Mouse (Mus musculus): ENCODE results near the gene Edn2. TPM values are rescaled to one million over a fixed set of nuclear protein-coding genes. Genes with fewer than 3 reads are reported as not detected.

Gene Edn2
- polyA plus RNA-seq, 1 experiment = 32.1 TPM

DNA sequence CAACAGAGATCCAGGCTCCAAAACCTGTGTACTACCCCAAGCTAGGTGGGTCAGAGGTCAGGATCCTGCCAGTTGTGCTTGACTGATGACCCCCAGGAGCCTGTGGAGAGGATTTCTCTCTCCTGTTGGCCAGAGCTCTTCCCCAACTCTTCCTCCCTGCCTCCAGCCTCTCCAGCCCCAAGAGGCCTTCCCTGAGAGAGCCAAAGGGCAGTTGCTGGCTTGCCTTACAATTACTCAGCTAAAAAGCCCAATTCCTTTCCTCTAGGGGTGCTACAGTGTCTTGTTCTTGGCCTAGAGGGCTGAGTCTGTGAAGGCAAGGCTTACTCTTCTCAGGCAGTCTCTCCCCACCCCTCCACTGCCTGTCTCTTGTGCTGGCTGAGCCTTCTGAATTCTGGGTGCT, 34.0 kb downstream of the Edn2 start:
- no peak for DNase-seq (ENCODE audit: low read depth, low spot score)

DNA sequence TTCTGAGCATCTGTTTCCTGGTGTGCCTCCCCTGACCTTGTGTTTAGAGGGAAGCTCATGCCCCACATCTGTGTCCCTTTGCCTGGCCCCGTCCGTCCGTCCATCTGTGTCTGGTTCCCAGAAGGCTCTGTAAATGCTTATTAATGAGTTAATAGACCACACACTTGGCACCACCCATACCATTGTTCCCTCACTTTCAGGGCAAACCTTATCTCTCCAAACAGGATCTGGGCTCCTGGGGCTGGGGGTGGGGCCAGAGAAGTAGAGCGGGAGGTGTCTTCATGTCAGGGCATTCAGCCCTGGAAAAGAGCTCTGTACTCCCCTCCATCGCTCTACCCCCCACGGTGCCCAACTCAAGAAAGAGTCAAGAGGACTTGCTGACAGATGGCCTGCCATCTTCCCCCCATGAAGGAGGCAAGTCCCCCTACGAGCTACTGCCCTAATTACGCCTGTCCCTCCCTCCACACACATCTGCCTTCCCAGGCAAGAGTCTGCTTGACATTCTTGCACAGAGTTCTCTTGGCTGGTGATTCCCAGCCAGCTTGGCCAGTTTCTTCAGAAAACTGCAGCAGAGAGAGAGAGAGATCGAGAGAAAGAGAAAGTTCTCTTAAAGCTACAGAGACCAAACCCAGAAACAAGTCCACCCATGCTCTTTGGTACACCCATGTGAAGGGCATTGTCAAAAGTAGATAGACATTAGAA, 38.3 kb downstream of the Edn2 start:
- WGBS = 77% methylated on average over 9 of the region's 9 CpGs
- no peak for DNase-seq (ENCODE audit: low read depth, low spot score)

GRCm38 (mm10) chr4:120200551-120201266, 39.7 kb downstream of the Edn2 start:
- WGBS = 89% methylated on average over 7 of the region's 7 CpGs
- DNase-seq (ENCODE audit: low read depth, low spot score) = no peak

DNA sequence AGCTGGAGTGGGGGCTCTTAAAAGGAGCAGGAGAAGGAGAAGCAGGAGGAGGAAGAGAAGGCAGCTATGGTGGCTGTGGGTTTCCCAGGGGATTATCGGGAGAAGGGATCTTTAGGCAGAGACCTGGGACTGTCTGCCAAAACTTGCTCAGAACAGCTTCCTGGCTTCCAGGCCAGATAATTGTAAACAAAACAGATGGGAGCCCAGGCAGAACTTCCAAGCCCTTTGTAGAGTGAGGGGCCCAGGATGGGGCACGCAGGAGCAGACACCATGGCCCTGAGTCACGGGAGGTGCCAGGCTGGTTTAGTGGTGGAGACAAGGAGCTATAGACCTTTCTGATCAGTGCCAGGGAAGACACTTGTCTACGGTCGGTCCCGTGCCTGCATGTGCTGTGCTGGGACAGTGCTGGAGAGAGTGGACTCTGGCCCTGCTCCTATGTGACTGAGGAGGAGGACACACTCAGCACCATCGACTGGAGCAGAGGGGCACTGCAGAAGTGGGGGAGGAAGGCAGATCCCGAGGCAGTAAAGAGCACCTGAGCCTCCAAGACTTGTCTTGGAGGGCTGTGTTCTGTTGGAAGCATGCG, 43.4 kb downstream of the Edn2 start:
- 47% methylated on average over 9 of the region's 9 CpGs for WGBS
- DNase-seq (ENCODE audit: low read depth, low spot score) = no peak

GRCm38 (mm10) chr4:120206471-120206891, 45.5 kb downstream of the Edn2 start:
- no peak for DNase-seq (ENCODE audit: low read depth, low spot score)
- 69% methylated on average over 6 of the region's 6 CpGs for WGBS

DNA sequence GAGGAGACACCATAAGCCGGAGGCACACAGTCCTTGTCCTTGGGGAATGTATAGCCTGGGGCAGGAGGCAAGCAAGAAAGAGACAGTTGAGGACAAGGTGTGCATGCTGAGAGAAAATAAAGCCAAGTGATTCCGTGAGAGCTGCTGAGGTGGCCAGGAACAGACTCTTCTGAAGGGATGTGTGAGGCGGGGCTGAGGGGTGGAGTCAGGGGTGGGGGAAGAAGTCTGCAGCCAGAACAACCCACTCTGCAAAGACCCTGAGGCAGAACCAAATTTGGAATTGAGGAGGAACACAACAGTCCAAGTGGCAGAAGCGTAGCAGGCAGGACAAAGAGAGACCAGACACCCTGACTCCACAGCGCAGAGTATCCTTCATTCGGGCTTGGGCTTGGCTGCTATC, 51.1 kb downstream of the Edn2 start:
- no peak for DNase-seq (ENCODE audit: low read depth, low spot score)
- 72% methylated on average over 6 of the region's 6 CpGs for WGBS

DNA sequence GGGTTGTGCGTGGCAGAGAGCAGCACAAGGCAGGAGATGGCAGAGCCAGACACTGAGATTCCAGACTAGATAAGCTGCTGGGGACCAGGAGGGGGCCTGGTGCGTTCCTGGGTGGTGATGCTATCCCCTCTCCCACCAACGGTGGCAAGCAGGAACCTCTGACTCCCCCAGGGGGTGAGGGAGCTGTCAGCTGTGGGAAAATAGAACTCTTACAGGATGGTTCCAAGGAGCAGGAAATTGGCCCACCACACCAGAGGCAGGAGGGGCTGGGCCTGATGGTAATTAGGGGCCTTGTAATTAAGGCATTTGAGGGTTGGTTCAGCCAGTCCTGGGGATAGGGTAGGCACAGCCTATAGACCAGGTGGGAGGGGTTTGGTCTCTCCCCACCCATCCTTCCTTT, 51.8 kb downstream of the Edn2 start:
- 73% methylated on average over 3 of the region's 3 CpGs for WGBS
- no peak for DNase-seq (ENCODE audit: low read depth, low spot score)

GRCm38 (mm10) chr4:120215915-120216591, 55.0 kb downstream of the Edn2 start:
- WGBS = 59% methylated on average over 10 of the region's 10 CpGs
- DNase-seq (ENCODE audit: low read depth, low spot score) = no peak

GRCm38 (mm10) chr4:120216883-120217282, 55.9 kb downstream of the Edn2 start:
- DNase-seq (ENCODE audit: low read depth, low spot score) = no peak

Other genes with a start within 250 kb of the Edn2 start
- not detected in 2 replicates for gene AL607142.1, start 96.2 kb upstream of the Edn2 start, polyA plus RNA-seq (2012; rRNA removed)
- 6.9 and 7.9 TPM in 2 replicates for gene Foxo6, start 126.1 kb downstream of the Edn2 start, polyA plus RNA-seq (2012; rRNA removed)
- gene Scmh1, start 244.1 kb downstream of the Edn2 start, polyA plus RNA-seq (2012; rRNA removed) = 24.7 and 27.5 TPM in 2 replicates

All from large intestine, adult 2 months (tissue).